Mouse (Mus musculus): Measurements from ENCODE around the gene 0610012G03Rik. TPM values are rescaled to one million over a fixed set of nuclear protein-coding genes. Genes with fewer than 3 reads are reported as not detected.

Gene 0610012G03Rik
- total RNA-seq, 2 experiments from 2014 or later: 74.5 to 75.6 TPM

Small RNA genes lying within 50 kb of the gene (microRNA-seq; reads per million reads assigned to microRNA genes)
- 0 reads per million in 2 experiments for gene Gm26269 (ENCODE audit: borderline number of aligned reads in 2 of 2)

Other genes with a start within 250 kb of the 0610012G03Rik start
- not detected for gene Meltf, start 69.7 kb downstream of the 0610012G03Rik start, total RNA-seq (2021)
- gene Pigz, start 14.6 kb downstream of the 0610012G03Rik start, total RNA-seq (2021): 1 to 10 TPM in 1 of 2 experiments, under 1 TPM in 1; 0.81 to 2.0 TPM
- 10 to 100 TPM; 23.6 to 27.0 TPM for gene Ncbp2, start within 50 bp of the 0610012G03Rik start, total RNA-seq (2021)
- 10 to 100 TPM; 10.4 to 12.4 TPM for gene Senp5, start 54.8 kb upstream of the 0610012G03Rik start, total RNA-seq (2021)
- gene Pak2, start 130.8 kb upstream of the 0610012G03Rik start, total RNA-seq (2021): 10 to 100 TPM; 26.1 to 26.7 TPM
- gene Pigx, start 151.2 kb upstream of the 0610012G03Rik start, total RNA-seq (2021): 10 to 100 TPM; 17.7 to 18.7 TPM
- gene Cep19, start 151.3 kb upstream of the 0610012G03Rik start, total RNA-seq (2021): 10 to 100 TPM; 10.1 to 10.5 TPM
- 1 to 10 TPM; 4.7 to 5.2 TPM for gene Nrros, start 217.1 kb upstream of the 0610012G03Rik start, total RNA-seq (2021)
- not detected for gene Bex6, start 231.3 kb upstream of the 0610012G03Rik start, total RNA-seq (2021)

All from heart, postnatal 36 days (tissue).